13 mouse cellular contexts compared by ENCODE assay signal in the genomic region with DNA sequence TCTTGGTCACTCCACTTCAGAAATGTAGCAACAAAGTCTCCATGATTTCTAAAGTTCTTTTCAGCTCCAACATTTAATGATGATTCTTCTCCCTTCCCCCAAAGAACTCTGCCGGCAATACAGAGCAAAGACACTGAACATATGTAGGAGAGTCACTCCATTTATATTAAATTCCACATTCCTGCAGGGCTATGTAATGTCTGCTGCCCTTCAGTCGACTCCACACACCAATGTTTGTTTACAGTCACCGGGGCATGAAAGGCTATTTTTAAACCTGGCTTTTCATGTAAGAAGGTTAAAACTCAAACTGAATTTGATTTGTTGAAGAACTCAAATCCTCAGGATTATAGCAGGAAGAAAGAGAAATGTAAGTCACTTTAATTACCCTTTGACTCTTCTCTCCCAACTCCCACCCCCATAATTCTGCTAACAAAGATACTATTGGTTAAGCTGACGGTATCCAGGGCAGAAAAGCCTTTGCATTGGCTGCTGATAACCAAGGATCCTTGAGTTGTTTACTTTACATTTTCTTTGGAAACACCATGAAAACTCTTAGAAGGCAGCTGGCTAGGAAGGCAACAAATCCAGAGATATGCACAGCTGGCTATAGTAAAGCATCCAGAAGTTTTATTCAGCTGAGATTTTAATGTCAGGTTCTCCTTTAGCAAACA.
DNase-seq lines count a peak whose midpoint lies in the region; ATAC-seq and TF ChIP-seq lines count a peak whose summit lies in the region.
"Had no signal": no experiment of that assay in that cellular context is flagged by ENCODE, and none has a peak within 500 bp of the region (broad histone marks: within the 10 kb centered on the region; RNA-seq: fewer than 3 reads in every experiment).

No protein-coding gene starts in this region.

- no peak for TF ChIP-seq CTCF in brain, embryonic 14.5 days (IDR thresholded peaks at IDR 0.05; ENCODE audit: borderline replicate concordance, extremely low read depth, insufficient read depth, insufficient read length)

- peak overlapping the region; percentile 36 to 73 for H3K27ac ChIP-seq in heart, embryonic 14.5 days (replicated peaks in 1 of 2; ENCODE audit: control insufficient read depth in 1 of 2, insufficient read depth in 1 of 2, low read depth in 2 of 2, low read length in 2 of 2)
- H3K27ac ChIP-seq: forebrain, embryonic 13.5 days; hindbrain, embryonic 13.5 days had no signal

- DNase-seq in heart, adult 18-20 months, result peak; percentile 3 to 17
- DNase-seq in heart, adult 11 months, result no peak
- DNase-seq in brain, embryonic 14.5 days (ENCODE audit: low read depth), result peak; percentile 9
- DNase-seq in kidney, postnatal 14 days, result peak; percentile 7
- DNase-seq in adrenal gland, postnatal 14 days, result no peak
- no peak for DNase-seq in right cerebral cortex, postnatal 10 days (ENCODE audit: low spot score in 2 of 2)
- no peak for DNase-seq in cerebellum, adult 18-20 months
- DNase-seq: adrenal gland, postnatal 10 days; cerebellum, adult 2 months; liver, postnatal 0 days had no signal

- no peaks in the 10 kb centered on the region; a peak in 2 of 4 replicates for H3K4me1 ChIP-seq in heart, embryonic 14.5 days (ENCODE audit: control insufficient read depth in 2 of 2, insufficient read depth in 2 of 2, low read length in 2 of 2)
- H3K4me1 ChIP-seq: forebrain, embryonic 13.5 days; hindbrain, embryonic 13.5 days had no signal

- no peaks in the 10 kb centered on the region for H3K27me3 ChIP-seq in heart, embryonic 14.5 days (ENCODE audit: control insufficient read depth, insufficient read depth, low read length)
- H3K27me3 ChIP-seq: forebrain, embryonic 13.5 days; hindbrain, embryonic 13.5 days had no signal

- peak overlapping the region; percentile 24; the same call in 1 of the 2 replicates for H3K4me2 ChIP-seq in heart, embryonic 14.5 days (ENCODE audit: low read length)
- H3K4me2 ChIP-seq: forebrain, embryonic 13.5 days; hindbrain, embryonic 13.5 days had no signal

- no peak overlapping the region for H3K9ac ChIP-seq in heart, embryonic 14.5 days (ENCODE audit: low read length)
- H3K9ac ChIP-seq: forebrain, embryonic 13.5 days; hindbrain, embryonic 13.5 days; liver, postnatal 0 days had no signal

- no peaks in the 10 kb centered on the region for H3K36me3 ChIP-seq in heart, embryonic 14.5 days (ENCODE audit: control insufficient read depth, insufficient read depth, low read length)
- H3K36me3 ChIP-seq: hindbrain, embryonic 13.5 days had no signal

- no peak; the same call in 1 of the 2 replicates for ATAC-seq in heart, embryonic 14.5 days (ENCODE audit: insufficient number of reproducible peaks, insufficient read depth, low FRiP score, low read depth)
- ATAC-seq: forebrain, embryonic 13.5 days; liver, postnatal 0 days had no signal

- TF ChIP-seq POLR2A in brain, embryonic 14.5 days (IDR thresholded peaks at IDR 0.05; ENCODE audit: borderline replicate concordance, extremely low read depth, insufficient read depth, insufficient read length, poor library complexity, severe bottlenecking), result no peak

- no peak overlapping the region for H3K4me3 ChIP-seq in heart, embryonic 14.5 days (ENCODE audit: control insufficient read depth in 1 of 2, insufficient read depth in 1 of 2, low read depth in 1 of 2, low read length in 2 of 2)
- H3K4me3 ChIP-seq: forebrain, embryonic 13.5 days; hindbrain, embryonic 13.5 days had no signal

- no peaks in the 10 kb centered on the region for H3K9me3 ChIP-seq in heart, embryonic 14.5 days (ENCODE audit: control insufficient read depth, low read length)
- H3K9me3 ChIP-seq: forebrain, embryonic 13.5 days; hindbrain, embryonic 13.5 days had no signal

- 6% methylated on average over 4 of the region's 4 CpGs for WGBS in heart, embryonic 14.5 days

Comparison
In these comparisons a context has a peak if more than half of its experiments do, and no peak if none do; other contexts are left out.
1. DNase-seq: peak in heart, adult 18-20 months (2 of 2), brain, embryonic 14.5 days (single experiment) and kidney, postnatal 14 days (single experiment); none in heart, adult 11 months (single experiment), adrenal gland, postnatal 14 days (single experiment), right cerebral cortex, postnatal 10 days (0 of 2) and cerebellum, adult 18-20 months (0 of 2).